Mouse (Mus musculus) spleen, adult 18-20 months (tissue): ENCODE measurements around the gene Ptprs.

Experiments
- DNase-seq, 2 experiments: peaks; one replicate each; pipeline ENCODE4 v3.0.0; 2022; ENCODE audit warnings: mixed read lengths in 2 of 2

Gene Ptprs

DNA sequence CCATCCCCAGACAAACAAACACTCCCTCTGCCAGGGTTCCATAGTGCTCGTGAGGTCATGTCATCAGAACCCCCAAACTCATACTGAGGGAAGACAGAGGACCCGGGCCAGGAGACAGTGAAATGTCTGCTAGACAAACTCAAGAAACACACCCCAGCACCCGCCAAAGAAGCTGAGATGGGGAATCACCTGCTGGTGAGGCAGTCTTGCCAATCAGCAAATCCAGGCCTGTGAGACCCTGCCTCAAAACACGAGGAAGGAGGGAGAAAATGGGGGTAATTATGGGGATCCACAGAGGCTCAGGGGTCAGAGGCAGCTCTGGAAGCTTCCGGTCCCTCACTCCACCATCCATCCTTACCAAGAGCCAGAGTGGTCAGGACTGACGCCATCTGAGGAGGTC lies 9.5 kb downstream of the Ptprs start:
- no peak for DNase-seq

DNA sequence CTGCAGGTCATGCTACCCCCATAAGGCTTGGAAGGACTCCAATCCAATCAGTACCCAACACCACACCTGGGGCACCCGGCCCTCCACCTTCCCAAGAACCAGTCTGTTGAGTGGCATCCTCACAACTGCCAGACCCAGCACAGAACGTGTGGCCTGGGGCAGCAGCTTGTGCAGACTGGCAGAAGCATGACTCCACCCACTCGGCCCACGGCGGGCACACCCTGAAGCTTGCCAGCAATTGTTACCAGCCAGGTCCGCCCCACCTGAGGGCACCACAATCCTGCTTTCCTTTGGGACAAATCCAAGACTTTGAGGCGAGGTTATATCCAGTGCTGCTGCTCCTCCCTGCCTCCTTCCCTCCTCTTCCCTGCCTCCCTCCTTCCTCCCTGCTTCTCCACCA lies 11.5 kb downstream of the Ptprs start:
- no peak for DNase-seq

DNA sequence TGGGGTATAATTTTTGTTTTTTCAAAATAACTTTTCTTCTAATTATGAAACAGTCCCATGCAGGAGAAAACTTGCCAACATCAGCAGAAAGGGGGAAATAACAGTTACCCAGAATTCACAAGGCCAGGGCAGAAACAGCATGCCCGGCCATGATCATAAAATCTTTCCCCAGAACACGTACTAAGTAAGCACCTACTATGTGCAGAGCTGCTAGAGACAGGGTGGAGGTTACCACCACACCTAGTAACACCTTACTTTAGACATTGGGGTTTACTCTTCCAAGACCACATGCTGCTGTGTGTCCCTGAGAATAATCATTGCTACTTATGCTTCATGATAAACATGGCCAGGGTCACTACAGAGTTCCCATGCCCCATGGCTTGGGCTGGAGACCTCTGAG lies 11.9 kb downstream of the Ptprs start:
- DNase-seq = no peak

DNA sequence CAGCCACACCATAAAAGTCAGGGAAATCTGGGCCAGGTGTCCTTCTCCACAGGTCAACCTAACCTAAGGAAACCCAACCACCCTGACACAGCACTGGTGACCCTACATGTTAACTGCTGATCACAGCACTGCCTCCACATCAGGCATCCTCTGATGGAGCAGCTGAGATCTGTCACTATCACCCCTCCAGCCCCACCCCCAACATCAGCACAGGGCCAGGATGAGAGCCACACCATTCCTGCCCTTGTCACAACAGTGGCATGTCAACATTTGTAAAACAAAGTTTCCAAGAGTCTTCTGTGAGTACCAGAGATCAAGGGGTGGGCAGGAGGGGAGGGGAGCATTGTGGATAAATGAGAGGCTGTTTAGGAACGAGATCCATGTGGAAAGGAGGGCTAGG lies 12.8 kb downstream of the Ptprs start:
- DNase-seq = no peak

DNA sequence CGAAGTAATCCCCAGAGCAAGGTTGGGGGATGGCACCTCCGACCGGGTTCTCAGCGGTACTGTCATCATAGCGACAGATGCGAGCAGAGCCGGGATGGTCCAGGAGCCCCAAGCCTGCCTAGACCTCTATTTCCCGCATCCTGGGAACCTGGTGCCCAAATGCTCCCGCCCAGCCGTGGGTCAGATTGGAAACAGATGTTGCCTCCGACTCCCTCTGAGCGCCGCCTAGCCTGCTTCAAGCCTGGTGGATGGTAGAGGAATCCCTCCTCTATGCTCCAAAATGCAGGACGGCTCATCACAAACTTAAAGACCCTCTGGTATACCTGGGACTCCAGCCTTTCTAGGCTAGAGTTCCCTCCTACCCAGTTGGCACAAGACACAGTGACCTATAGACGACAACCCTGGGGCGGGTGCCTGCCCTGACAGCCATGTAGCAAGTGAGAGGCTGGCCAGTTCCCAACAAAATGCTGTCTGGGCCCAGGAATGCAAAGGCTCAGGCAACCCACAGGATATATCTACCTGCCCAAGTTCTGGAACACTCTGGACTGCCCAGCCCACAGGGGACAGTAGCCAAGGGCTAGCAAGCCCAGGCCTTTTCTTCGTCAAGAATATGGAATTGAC lies 13.3 kb downstream of the Ptprs start:
- no peak for DNase-seq

DNA sequence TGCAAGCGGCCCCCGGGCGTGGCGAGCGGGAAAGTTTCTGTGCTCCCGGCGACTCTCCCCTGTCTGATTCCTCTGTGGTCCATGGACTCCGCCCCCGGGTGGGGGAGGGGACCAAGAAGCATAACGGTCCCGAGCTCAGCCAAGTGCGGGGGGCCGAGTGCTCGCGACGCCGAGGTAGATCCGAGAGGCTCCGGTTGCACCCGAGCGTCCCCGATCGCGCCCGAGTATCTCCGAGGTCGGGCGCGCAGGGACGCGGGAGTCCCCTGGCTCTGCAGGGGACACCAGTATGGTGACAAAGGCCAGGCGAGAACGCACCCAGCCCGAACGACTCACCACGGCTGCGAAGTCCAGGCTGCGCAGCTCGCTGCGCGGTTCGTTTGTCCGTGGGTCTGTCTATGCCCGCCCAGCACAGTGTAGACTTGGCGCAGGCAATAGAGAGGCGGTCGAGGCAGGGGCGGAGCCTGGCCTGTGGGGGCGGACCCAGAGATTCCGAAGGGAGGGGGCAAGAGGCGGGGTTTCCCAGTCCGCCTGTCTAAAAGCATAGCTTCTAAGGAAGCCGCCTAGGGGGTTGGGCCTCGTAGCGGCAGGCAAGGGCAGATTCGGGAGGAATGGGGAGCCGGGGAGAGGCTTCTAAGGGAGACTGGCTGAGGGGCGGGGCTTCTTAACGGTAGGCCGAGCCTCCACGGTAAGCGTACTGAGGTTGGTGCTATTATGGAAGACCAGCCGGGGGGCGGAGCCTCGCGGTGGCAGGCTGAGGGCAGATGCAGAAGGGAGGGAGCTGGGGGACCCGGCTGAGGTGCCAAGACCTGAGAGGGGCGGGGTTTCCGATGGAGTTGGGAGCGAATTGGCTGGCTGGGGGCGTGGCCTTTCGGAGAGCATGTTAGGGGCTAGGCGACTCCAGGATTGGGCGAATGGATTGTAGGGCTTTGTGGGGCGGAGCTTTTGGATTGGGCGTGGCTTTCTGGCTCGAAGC lies 14.2 kb downstream of the Ptprs start:
- peak; percentile 89 to 97 for DNase-seq

DNA sequence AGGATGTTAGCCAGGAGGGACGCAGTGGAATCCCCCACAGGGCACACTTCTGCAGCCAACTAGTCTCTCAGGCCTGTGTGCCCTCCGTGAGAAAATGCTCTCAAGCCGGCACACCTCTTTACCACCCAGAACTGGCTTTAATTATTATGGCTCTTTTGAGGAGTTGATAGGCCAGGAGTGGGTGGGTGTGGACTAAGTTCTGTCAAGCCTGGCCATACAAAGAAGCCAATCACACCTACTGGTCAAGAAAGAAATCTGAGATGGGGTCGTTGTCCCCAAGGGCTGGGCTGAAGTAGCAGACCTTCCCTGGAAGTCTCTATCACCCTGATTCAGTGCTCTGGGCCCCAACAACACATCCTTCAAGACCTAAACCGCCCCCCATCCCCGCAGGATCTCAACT lies 15.4 kb downstream of the Ptprs start:
- DNase-seq = no peak

DNA sequence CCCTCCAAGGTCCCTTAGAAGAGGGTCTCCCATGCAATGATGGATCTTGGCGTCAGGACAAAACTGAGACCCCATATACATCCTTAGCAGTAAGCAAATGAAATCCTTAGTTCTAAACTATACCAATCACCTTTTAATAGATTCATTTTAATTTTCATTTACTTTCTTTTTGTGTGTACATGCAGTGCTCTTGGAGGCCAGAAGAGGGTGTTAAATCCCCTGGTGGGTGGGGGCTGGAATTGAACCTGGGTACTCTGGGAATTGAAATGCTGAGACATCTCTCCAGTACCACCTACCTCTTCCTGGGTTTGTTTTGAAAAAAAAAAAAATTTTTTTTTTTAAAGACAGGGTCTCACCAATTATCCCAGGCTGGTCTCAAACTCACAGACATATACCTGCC lies 18.8 kb downstream of the Ptprs start:
- DNase-seq = no peak

DNA sequence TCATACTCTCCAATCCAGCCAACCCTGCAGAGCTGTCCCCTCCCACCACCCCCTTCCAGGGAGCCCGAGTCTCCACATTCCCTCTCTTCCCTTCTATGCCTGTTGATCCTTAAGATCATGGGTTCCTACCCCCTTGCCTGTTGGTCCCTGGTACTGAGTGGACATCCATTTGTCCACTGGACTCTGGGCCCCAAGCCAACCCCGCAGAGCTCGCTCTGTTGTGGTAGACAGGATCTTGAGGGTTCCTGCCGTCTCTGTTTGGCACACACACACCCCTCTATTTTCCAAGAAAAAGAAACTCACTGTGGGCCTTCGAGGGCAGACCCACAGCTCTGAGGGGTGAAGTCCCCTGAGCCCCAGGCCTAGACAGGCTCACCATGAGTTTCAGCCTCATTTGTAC lies 19.9 kb downstream of the Ptprs start:
- no peak for DNase-seq

DNA sequence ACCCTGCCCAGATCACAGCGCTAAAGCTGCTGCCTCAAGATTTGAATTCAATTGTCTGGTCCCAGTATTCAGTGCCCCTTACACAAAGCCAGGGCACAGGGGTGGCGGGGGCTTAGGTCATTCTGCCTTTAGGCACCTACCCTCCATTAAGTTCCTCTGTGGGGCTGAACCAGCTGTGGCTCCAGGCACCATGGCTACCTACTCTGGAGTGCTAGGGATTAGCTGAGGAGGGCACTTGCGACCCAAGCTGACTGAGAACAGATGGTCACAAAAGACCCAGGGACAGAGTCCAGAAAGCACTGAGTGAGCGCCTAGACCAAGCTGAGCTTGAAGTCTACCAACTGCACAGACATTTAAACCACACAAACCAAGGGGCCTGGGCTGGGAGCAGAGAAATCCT lies 22.6 kb downstream of the Ptprs start:
- DNase-seq = no peak

DNA sequence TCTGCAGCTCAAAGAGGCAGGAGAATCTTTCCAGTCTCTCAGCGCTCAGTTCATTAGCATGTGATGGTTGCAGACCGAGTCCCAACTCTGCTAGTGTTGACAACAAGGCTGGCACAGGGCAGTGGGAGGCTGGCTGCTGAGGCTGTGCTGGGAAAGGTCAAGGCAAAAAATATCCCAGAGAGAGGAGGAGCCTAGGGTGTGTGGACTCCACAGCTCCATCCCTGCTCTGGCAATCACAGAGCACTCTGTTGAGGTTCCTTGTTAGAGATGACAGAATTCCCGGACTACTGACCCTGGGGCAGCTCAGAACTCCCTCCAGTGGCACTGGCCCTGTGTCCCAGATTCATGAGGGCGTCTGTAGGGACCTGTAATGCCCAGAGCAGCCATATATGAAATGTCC lies 23.0 kb downstream of the Ptprs start:
- DNase-seq = no peak

DNA sequence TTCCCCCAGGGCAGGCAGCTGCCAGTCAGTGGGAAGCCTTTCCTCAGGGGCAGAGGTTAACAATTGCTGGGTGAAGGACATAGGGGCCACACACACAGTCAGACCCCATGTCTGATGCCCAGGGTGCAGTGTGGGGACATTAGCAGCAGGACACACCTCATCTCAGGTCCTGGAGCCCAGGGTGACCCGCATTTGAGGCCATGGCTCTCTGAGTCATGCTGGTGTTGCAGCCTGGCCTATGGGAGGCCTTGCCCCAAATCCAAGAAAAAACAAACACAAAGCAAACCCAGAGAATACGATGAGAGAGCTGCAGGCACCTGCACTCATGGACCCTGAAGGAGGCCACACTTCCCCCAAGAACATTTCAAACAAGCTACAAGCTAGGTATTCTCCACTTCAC lies 28.6 kb downstream of the Ptprs start:
- no peak for DNase-seq

DNA sequence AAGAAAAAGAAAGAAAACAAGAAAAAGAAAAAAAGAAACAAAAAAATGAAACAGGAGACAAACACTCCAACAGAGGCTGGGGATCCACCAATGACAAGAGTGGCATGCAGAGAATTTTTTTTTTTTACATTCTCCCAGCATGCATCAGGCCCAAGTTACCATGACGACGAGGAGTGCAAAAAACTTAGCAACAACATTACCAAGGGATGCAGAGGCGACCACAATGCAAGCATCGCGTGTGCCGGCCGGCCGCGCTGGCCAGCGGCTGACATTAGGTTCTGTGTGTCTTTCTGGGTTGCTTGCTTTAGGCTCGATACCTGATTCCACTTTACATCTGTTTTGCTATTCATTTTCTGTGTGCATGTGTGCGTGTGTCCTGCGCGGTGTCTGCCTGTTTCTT lies 30.9 kb downstream of the Ptprs start:
- no peak for DNase-seq

DNA sequence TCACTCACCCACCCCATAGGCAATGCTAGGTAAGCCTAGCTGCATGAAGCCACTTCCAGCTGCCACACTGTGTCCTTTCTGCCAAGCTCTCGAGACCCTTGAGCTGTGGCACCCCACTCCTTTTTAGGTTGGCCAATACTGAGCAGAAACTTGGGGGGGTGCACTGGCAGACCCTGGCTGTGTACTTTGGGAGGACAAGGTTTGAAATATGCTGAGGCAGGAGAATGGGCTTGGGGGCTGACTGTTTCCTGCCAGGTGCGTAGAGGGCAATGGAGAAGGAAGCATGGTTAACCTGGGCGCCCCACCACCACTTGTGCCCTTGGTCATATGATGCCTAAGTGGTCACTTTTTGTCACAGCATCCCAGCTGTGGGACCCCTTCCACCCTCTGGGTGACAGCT lies 31.5 kb downstream of the Ptprs start:
- no peak for DNase-seq

DNA sequence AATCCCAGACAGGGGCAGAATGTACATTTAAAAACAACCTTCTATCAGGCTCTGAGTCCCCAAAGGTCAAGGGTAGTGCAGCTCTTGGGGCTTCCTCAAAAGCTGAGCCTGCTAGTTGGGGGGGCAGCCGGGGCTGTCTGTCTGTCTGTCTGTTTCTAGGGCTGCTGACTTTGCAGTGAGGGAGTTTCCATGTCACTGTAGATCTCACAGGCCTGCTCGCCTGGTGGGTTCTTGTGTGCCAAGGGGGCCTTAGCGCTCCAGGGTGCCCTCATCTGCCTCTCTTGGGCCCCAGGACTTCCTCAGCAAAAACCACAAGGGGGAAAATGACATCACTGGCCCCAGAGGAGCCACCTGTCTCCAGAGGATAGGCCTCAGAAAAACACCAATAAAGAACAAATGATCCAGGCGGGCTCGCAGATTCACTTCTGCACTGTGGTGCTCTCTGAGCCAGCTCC lies 32.9 kb downstream of the Ptprs start:
- peak; percentile 55 to 61 for DNase-seq

DNA sequence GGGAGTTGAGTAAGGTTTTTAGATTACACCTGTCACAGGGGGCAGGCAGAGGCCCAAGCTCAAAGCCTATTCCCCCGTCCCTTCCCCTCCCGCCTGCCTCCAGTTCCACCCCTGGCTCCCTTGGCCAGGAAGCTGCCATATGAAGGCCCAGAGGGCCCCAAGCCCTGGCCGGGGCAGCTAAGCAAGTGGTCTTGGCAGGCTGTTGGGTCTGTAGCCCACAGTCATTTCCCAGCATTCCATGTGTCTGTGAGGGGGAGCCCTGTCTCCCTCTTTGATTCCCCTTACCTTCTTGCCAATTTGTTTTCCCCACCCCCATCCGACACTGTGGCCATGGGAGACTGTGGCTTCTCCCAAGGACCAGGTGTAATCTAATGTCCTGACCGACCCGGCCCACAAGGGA lies 34.0 kb downstream of the Ptprs start:
- DNase-seq = no peak

DNA sequence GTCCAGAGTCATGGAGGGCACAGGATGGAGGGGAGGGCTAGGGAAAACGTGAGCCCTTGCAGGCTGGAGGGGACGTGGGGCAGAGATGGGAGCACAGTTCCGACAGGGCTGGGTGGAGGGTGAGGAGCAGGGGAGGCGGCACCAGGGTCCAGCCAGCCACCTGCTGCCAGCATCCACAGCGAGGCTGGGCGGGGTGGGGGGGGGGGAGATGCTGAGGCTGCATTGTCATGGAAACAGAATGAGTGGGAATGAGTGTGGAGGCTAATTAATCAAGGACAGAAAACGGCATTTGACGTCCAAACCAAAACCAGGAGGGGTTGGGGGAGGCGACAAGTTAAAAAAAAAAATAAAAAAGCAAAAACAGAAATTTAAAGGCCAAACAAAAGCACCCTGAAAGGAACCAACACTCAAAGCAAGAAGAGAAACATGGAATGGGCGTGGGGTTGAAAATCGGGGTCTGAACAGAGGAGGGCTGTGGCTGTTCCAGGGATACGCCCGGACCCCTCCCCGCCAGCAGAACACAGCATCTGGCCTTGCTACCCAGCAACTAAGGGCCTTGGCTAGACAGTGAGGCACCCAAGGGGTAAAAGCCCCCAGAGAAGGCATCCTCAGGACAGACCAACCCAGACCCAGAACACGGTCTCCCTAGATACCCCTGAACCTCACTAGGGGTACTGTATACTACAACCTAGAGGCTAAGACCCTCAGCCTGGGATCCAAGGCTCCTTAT lies 36.4 kb downstream of the Ptprs start:
- no peak for DNase-seq

DNA sequence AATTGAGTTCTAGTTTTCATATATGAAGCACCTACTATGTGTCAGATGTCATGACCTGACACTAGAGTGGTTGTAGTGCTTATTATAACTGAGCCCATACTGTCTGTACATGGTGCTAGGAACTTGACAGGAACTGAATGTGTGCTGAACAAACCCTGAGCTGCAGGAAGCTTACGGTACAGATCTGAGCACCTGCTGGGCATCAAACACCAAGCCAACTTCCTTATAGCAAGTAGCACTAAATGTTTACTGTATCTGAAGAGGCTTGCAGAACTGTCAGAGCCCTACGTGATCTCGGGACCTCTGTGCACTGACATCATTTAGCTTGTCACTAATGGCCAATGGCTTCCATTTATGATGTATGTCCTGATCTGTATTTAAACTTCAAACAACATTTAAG lies 44.7 kb downstream of the Ptprs start:
- DNase-seq = no peak

DNA sequence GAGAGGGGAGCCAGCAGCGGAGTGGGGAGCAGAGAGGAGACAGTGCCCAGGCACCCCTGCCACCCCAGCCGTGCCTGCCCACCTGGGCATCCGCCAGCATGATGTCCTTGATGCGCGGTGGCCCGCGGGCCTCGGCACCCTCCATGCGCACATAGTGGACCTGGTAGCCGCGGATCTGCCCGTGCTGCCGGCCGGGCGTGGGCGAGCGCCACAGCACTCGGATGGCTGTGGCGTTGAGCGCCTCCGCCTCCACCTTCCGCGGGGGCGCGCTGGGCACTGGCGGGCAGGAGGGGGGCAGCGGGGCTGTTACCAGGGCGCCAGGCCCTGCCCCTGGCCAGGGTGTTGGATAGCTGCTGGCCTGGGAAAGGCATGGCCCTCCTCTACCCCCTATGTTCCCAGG lies 48.4 kb downstream of the Ptprs start:
- DNase-seq = no peak

DNA sequence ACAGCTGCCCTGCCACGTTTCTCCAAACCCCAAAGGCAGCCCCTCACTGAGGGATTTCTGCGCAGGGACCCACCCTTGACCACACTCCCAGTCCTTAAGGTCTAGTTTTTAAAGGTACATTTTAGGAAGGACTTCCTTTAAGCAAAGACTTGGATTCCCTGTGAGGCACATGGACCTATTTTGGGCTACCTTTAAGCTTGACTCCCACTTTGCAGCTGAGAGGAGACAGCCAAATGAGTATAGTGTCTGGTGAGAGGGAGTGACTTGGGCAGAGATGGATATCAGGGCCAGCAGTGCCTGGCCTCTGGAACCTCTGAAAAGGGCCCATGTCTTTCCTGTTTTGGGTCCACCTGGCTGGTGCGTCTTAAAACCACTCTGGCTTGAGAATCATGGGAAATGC lies 50.3 kb downstream of the Ptprs start:
- DNase-seq = no peak

DNA sequence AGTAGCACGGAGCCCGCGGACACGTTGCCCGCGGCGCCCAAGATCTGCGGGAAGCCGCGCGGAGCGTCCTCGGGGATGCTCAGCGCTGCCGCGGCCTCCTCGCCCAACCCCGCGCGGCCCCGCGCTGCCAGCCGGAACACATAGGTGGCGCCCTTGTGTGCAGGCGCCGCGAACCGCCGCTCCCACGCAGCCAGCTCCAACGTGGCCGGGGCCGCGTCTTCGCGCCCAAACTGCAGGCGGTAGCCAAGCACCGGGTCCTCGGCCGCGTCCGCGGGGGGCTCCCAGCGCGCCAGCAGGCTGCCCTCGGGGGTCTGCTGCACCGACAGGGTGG lies 50.7 kb downstream of the Ptprs start:
- DNase-seq = peak; percentile 65 to 89

DNA sequence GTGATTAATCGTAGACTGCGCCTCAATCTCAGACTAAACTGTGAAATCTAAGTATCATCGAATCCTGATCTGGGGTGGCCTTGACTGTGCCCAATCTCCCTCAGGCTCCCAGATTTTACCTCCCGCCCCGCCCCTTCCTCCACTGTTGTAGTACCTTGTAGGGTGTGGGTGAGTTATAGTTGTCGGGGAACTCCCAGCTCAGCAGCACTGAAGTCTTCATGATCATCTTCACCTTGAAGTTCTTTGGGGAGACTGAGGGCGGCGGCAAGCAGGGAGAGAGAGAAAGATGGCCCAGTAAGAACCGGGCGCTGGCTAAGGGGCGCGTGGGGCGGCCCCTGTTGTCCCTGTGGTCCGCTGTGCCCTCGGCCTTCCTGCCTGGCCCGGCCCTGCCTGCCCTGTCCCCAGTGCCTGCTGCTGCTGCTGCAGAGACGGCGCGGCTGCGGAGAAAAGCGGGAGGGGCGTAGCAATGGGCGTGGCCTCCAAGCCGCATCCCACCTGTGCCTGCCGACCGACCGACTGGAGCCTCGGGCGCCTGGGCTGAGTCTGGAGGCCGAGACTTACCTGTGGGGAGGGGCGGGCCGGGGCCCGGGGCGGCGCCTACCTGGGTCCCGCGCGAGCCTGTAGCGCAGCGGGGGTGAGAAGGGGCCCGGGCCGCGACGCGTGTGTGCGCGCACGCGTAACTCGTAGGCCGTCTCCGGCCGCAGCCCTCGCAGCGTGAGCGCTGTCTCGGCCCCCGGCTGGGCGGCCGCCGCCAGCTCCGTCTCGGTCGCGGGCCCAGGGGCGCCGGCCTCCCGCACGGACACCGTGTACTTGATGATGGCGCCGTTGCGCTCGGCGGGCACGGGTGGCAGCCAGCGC lies 51.3 kb downstream of the Ptprs start:
- DNase-seq = peak; percentile 22 to 40

DNA sequence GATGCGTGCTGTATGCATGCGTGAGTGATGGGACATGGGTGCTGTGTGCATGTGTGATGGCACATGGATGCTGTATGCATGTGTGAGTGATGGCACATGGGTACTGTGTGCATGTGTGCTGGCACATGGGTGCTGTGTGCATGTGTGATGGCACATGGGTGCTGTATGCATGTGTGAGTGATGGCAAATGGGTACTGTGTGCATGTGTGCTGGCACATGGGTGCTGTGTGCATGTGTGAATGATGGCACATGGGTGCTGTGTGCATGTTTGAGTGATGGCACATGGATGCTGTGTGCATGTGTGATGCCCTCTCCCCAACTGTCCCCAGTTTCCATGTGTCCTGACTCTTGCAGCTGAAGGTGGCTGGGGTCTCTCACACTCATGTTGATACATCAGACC lies 56.3 kb downstream of the Ptprs start:
- DNase-seq = no peak
